Mouse (Mus musculus) erythroblast, embryonic 14.5 days (primary cell): ENCODE results near the gene Phactr4.

Experiments used
- GATA1 ChIP-seq: IDR thresholded peaks from 2 replicates; pipeline ENCODE4 v1.6.1; 2012; ENCODE audit warnings: low read length, inconsistent platforms, mixed read lengths
- TAL1 ChIP-seq: IDR thresholded peaks from 3 replicates; pipeline ENCODE4 v1.6.1; 2012; ENCODE audit warnings: low read length, inconsistent platforms, mixed read lengths

DNA sequence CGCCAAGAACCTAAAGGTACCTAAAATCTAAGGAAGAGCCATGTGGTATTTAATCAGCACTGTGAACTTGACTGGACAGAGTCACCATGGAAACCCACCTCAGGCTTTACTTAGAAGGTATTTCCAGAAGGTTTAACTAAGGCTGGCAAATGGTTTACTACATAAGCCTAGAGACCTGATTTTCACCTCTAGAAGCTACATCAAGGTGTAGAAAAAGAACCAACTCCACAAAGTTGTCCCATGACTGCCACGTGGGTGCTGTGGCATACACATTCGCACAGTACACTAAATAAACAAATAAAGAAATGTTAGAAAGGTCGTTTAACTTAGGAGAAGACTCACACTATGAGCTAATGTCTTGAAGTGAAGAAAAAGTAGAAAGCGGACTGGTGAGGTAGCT is 17.7 kb downstream of the Phactr4 start:
- no peak for TF ChIP-seq GATA1
- TF ChIP-seq TAL1 = no peak
